Mouse (Mus musculus) MEL (cell line): Measurements from ENCODE around the gene Rcbtb2. TPM values are rescaled to one million over a fixed set of nuclear protein-coding genes. Genes with fewer than 3 reads are reported as not detected.
"Not testable (repeated sequence)": the region's sequence is repeated elsewhere in the genome, so short reads cannot be mapped to it uniquely, and the experiment has no call there.

Experiments
- DNase-seq: peaks from one replicate; pipeline ENCODE4 v3.0.0; 2011; ENCODE audit warnings: low read depth, low spot score
- H3K27ac ChIP-seq: 2 replicates; pipeline ENCODE4 v1.5.1; 2012; ENCODE audit warnings: low read depth, mild to moderate bottlenecking, control low read depth, low read length, moderate library complexity; ENCODE audit not compliant: control insufficient read depth
- H3K27me3 ChIP-seq, 2 experiments: fragments of 150-350 bp in 1 of 2; sonication (generic) in 1 of 2; 2 replicates each; pipeline ENCODE4 v1.6.1; 2012; ENCODE audit warnings: low read length in 2 of 2, mild to moderate bottlenecking in 2 of 2, improper control_type of control experiment in 1 of 2, moderate library complexity in 1 of 2; ENCODE audit not compliant: insufficient read depth in 2 of 2, control insufficient read depth in 1 of 2
- H3K36me3 ChIP-seq, 2 experiments: 2 replicates each; pipeline ENCODE4 v1.6.1; 2012 to 2014; ENCODE audit warnings: low read length in 2 of 2, improper control_type of control experiment in 1 of 2, inconsistent platforms in 1 of 2, mild to moderate bottlenecking in 1 of 2; ENCODE audit not compliant: insufficient read depth in 2 of 2, control insufficient read depth in 1 of 2
- H3K4me1 ChIP-seq, 2 experiments: fragments of 150-350 bp in 1 of 2; sonication (generic) in 1 of 2; 2 replicates each; pipeline ENCODE4 v1.6.1; 2012; ENCODE audit warnings: low read length in 2 of 2, improper control_type of control experiment in 1 of 2, mild to moderate bottlenecking in 1 of 2; ENCODE audit not compliant: insufficient read depth in 2 of 2, control insufficient read depth in 1 of 2
- H3K4me3 ChIP-seq, 2 experiments: fragments of 150-350 bp in 1 of 2; sonication (generic) in 1 of 2; 2 replicates each; pipeline ENCODE4 v1.5.1; 2012; ENCODE audit warnings: low read depth in 2 of 2, low read length in 2 of 2, mild to moderate bottlenecking in 2 of 2, moderate library complexity in 2 of 2, control low read depth in 1 of 2, improper control_type of control experiment in 1 of 2; ENCODE audit not compliant: control insufficient read depth in 1 of 2, insufficient read depth in 1 of 2
- H3K79me2 ChIP-seq: 2 replicates; pipeline ENCODE4 v1.6.1; 2012; ENCODE audit warnings: mild to moderate bottlenecking, low read length, moderate library complexity; ENCODE audit not compliant: control insufficient read depth, poor library complexity, insufficient read depth
- H3K9ac ChIP-seq: 2 replicates; pipeline ENCODE4 v1.6.1; 2012; ENCODE audit warnings: low read depth, mild to moderate bottlenecking, control low read depth, low read length, moderate library complexity; ENCODE audit not compliant: control insufficient read depth, poor library complexity, severe bottlenecking
- H3K9me3 ChIP-seq: fragments of 150-350 bp; sonication (generic); replicated peaks from 2 replicates; pipeline ENCODE4 v1.6.1; 2012; ENCODE audit warnings: mild to moderate bottlenecking, low read length, improper control_type of control experiment, moderate library complexity; ENCODE audit not compliant: insufficient read depth
- CHD1 ChIP-seq: IDR thresholded peaks from 2 replicates; pipeline ENCODE4 v1.6.1; 2012; ENCODE audit warnings: low read depth, mild to moderate bottlenecking, inconsistent platforms, low read length, improper control_type of control experiment
- CHD2 ChIP-seq: IDR thresholded peaks from 2 replicates; pipeline ENCODE4 v1.6.1; 2011; ENCODE audit warnings: low read length, improper control_type of control experiment
- CTCF ChIP-seq, 3 experiments: IDR thresholded peaks in 2 of 3; conservative IDR thresholded peaks in 1 of 3; 2 replicates each; pipeline ENCODE4 v1.5.1; 2011 to 2012; ENCODE audit warnings: low read length in 3 of 3, low read depth in 2 of 3, mild to moderate bottlenecking in 2 of 3, improper control_type of control experiment in 1 of 3, inconsistent platforms in 1 of 3, mixed read lengths in 1 of 3, moderate library complexity in 1 of 3; ENCODE audit not compliant: control insufficient read depth in 1 of 3, insufficient read depth in 1 of 3, poor library complexity in 1 of 3, severe bottlenecking in 1 of 3
- EP300 ChIP-seq, 2 experiments: IDR thresholded peaks; 2 replicates each; pipeline ENCODE4 v1.6.1; 2011; ENCODE audit warnings: improper control_type of control experiment in 2 of 2, low read length in 2 of 2, low read depth in 1 of 2, mild to moderate bottlenecking in 1 of 2
- ETS1 ChIP-seq: IDR thresholded peaks from 2 replicates; pipeline ENCODE4 v1.6.1; 2012; ENCODE audit warnings: low read depth, mild to moderate bottlenecking, inconsistent platforms, low read length, improper control_type of control experiment, moderate library complexity
- GATA1 ChIP-seq: IDR thresholded peaks from 2 replicates; pipeline ENCODE4 v1.6.1; 2011; ENCODE audit warnings: low read depth, low read length, improper control_type of control experiment
- KAT2A ChIP-seq: conservative IDR thresholded peaks from 2 replicates; pipeline ENCODE4 v1.6.1; 2012; ENCODE audit warnings: low read depth, low read length, improper control_type of control experiment, inconsistent platforms
- MAZ ChIP-seq: IDR thresholded peaks from 2 replicates; pipeline ENCODE4 v1.6.1; 2012; ENCODE audit warnings: low read depth, mild to moderate bottlenecking, inconsistent platforms, low read length, improper control_type of control experiment
- POLR2A ChIP-seq, 2 experiments: IDR thresholded peaks; 2 replicates each; pipeline ENCODE4 v1.6.1; 2011 to 2012; ENCODE audit warnings: low read length in 2 of 2, mild to moderate bottlenecking in 2 of 2, control low read depth in 1 of 2, improper control_type of control experiment in 1 of 2, low read depth in 1 of 2, moderate library complexity in 1 of 2; ENCODE audit not compliant: control insufficient read depth in 1 of 2, insufficient read depth in 1 of 2, poor library complexity in 1 of 2
- RAD21 ChIP-seq: IDR thresholded peaks from 2 replicates; pipeline ENCODE4 v1.6.1; 2011; ENCODE audit warnings: mild to moderate bottlenecking, low read depth, low read length, improper control_type of control experiment
- RCOR1 ChIP-seq: IDR thresholded peaks from 2 replicates; pipeline ENCODE4 v1.6.1; 2012; ENCODE audit warnings: low read depth, mild to moderate bottlenecking, inconsistent platforms, low read length, improper control_type of control experiment
- SMC3 ChIP-seq: IDR thresholded peaks from 2 replicates; pipeline ENCODE4 v1.6.1; 2011; ENCODE audit warnings: low read depth, low read length, improper control_type of control experiment
- TAL1 ChIP-seq: IDR thresholded peaks from 2 replicates; pipeline ENCODE4 v1.6.1; 2012; ENCODE audit warnings: mild to moderate bottlenecking, inconsistent platforms, low read length, moderate library complexity, mixed read lengths
- TBP ChIP-seq: IDR thresholded peaks from 2 replicates; pipeline ENCODE4 v1.8.0; 2011; ENCODE audit warnings: low read depth, low read length, improper control_type of control experiment
- UBTF ChIP-seq: IDR thresholded peaks from 2 replicates; pipeline ENCODE4 v1.6.1; 2012; ENCODE audit warnings: low read depth, mild to moderate bottlenecking, inconsistent platforms, low read length, improper control_type of control experiment, moderate library complexity, borderline replicate concordance; ENCODE audit not compliant: insufficient read depth
- USF1 ChIP-seq: IDR thresholded peaks from 2 replicates; pipeline ENCODE4 v1.6.1; 2014; ENCODE audit warnings: low read depth, mild to moderate bottlenecking, inconsistent platforms, low read length, improper control_type of control experiment, moderate library complexity
- ZC3H11A ChIP-seq: IDR thresholded peaks from 2 replicates; pipeline ENCODE4 v1.6.1; 2012; ENCODE audit warnings: low read depth, mild to moderate bottlenecking, inconsistent platforms, low read length, improper control_type of control experiment
- ZMIZ1 ChIP-seq: IDR thresholded peaks from 2 replicates; pipeline ENCODE4 v1.6.1; 2012; ENCODE audit warnings: low read depth, mild to moderate bottlenecking, inconsistent platforms, low read length, improper control_type of control experiment, moderate library complexity
- ZNF384 ChIP-seq: IDR thresholded peaks from 2 replicates; pipeline ENCODE4 v1.6.1; 2012; ENCODE audit warnings: low read depth, mild to moderate bottlenecking, inconsistent platforms, low read length, improper control_type of control experiment
- polyA plus RNA-seq, 2 experiments: library from polyadenylated mRNA; stranded (reverse) in 1 of 2; unstranded in 1 of 2; fragments of >175 nt in 1 of 2; fragments of >200 nt in 1 of 2; gene quantifications; 2 replicates each; pipeline versions ENCODE4 v1.2.1 to v1.2.4; 2012; ENCODE audit warnings: low replicate concordance in 2 of 2, low read depth in 1 of 2; ENCODE audit not compliant: insufficient read length in 2 of 2, insufficient read depth in 1 of 2, missing spikeins in 1 of 2
- total RNA-seq: library from RNA; depleted of rRNA; stranded (reverse); fragments of 300-350 nt; gene quantifications from 2 replicates; pipeline ENCODE4 v1.2.3, GENCODE M21; 2012

Gene Rcbtb2
- total and polyA plus RNA-seq, 3 experiments = 8.6 to 13.8 TPM; not detected in 1

- peaks cover 0 to 4% of the 10 kb centered on the region in 2 experiments; a peak in 1 of 4 replicates for H3K36me3 ChIP-seq
- H3K79me2 ChIP-seq = no peaks in the 10 kb centered on the region
- H3K9me3 ChIP-seq = no peaks in the 10 kb centered on the region
- no peak overlapping the region for H3K27ac ChIP-seq
- TF ChIP-seq CTCF (IDR thresholded peaks at IDR 0.05 in 2 of 3, conservative IDR thresholded peaks at IDR 0.05 in 1 of 3; ENCODE audit: control insufficient read depth in 1 of 3, insufficient read depth in 1 of 3, low read depth in 2 of 3, low read length in 3 of 3, poor library complexity in 1 of 3, severe bottlenecking in 1 of 3) (peak; percentile 62 to 84 (median 72)), ZC3H11A (peak; percentile 64), SMC3 (peak; percentile 80), KAT2A (no peak), TAL1 (no peak), USF1 (no peak), RAD21 (peak; percentile 89), MAZ (no peak), RCOR1 (no peak), CHD1 (no peak), ZMIZ1 (no peak), CHD2 (no peak), ETS1 (no peak), TBP (no peak), POLR2A (IDR thresholded peaks at IDR 0.05; ENCODE audit: control insufficient read depth in 1 of 2, insufficient read depth in 1 of 2, low read depth in 1 of 2, low read length in 2 of 2, poor library complexity in 1 of 2) (no peak), UBTF (no peak), ZNF384 (no peak)
- no peak overlapping the region for H3K9ac ChIP-seq
- no peak overlapping the region for H3K4me3 ChIP-seq
- peak; percentile 77 for DNase-seq
- peaks cover 0 to 2% of the 10 kb centered on the region in 2 experiments; a peak in 1 of 4 replicates for H3K27me3 ChIP-seq
- peaks cover 0 to 9% of the 10 kb centered on the region in 2 experiments; a peak in 2 of 4 replicates for H3K4me1 ChIP-seq
Observed at GRCm38 (mm10) chr14:73098677-73099387, 24.0 kb upstream of the Rcbtb2 start.

DNA sequence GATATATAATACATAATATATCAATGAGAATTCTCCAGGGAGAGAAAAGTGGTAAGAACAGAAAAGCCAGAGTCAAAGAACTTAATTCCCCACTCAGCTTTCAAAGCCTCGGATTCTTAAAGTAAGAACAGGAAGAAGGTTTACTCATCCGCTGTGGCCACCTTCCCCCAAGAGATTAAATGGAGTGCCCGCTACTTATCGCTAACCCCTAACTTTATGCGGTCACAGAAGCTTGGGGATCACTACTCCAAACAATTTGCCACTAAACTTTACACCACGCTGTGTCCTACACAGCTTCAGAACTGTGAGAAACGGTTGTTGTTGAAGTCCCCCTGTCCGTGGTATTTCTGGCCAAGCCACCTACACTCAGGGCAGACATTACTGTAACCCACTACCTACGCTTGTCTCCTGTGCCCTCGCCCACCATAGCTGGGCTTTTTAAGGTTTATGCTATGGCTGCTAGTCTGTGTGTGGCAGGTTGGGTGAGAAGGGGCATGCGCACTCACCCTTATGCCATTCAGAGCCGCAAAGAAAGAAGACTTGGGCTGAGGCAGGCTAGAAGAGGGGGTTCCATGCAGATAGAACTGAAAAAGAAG lies 20.5 kb upstream of the Rcbtb2 start:
- H3K4me1 ChIP-seq = peaks cover 0 to 25% of the 10 kb centered on the region in 2 experiments; a peak in 2 of 4 replicates
- peaks cover 0 to 14% of the 10 kb centered on the region in 2 experiments; a peak in 2 of 4 replicates for H3K36me3 ChIP-seq
- H3K79me2 ChIP-seq = no peaks in the 10 kb centered on the region
- no peak overlapping the region for H3K27ac ChIP-seq
- no peaks in the 10 kb centered on the region for H3K9me3 ChIP-seq
- peak overlapping the region; percentile 12 for H3K9ac ChIP-seq
- H3K4me3 ChIP-seq = peak overlapping the region in 1 of 2 experiments; percentile 44; a peak in 2 of 4 replicates
- TF ChIP-seq CTCF (IDR thresholded peaks at IDR 0.05 in 2 of 3, conservative IDR thresholded peaks at IDR 0.05 in 1 of 3; ENCODE audit: control insufficient read depth in 1 of 3, insufficient read depth in 1 of 3, low read depth in 2 of 3, low read length in 3 of 3, poor library complexity in 1 of 3, severe bottlenecking in 1 of 3) (no peak), GATA1 (peak; percentile 61), RCOR1 (no peak), UBTF (no peak), TAL1 (peak; percentile 17; the same call in 1 of the 2 replicates), EP300 (IDR thresholded peaks at IDR 0.05; ENCODE audit: low read depth in 1 of 2, low read length in 2 of 2) (peak; percentile 63 to 73)
- peak; percentile 73 for DNase-seq
- H3K27me3 ChIP-seq = 0 out of 4 replicates have a peak, but pooled peaks cover 0 to 2% of the 10 kb centered on the region in 2 experiments

- Histone ChIP-seq H3K4me1 (peaks cover 2 to 31% of the 10 kb centered on the region in 2 experiments; a peak in 3 of 4 replicates), H3K36me3 (peaks cover 0 to 17% of the 10 kb centered on the region in 2 experiments; a peak in 2 of 4 replicates)
- not testable (repeated sequence) for H3K27ac ChIP-seq, H3K79me2 ChIP-seq, DNase-seq, H3K27me3 ChIP-seq, H3K4me3 ChIP-seq, H3K9ac ChIP-seq, H3K9me3 ChIP-seq
Observed at GRCm38 (mm10) chr14:73102986-73103385, 19.9 kb upstream of the Rcbtb2 start.
